Mouse (Mus musculus) G1E (cell line): ENCODE measurements around the gene Ttc28. TPM values are rescaled to one million over a fixed set of nuclear protein-coding genes. Genes with fewer than 3 reads are reported as not detected.

ENCODE experiments used
- ATAC-seq: 2 replicates; pipeline ENCODE4 v1.8.0; 2016; ENCODE audit warnings: mild to moderate bottlenecking; ENCODE audit not compliant: insufficient number of reproducible peaks, poor library complexity, low FRiP score, severe bottlenecking; ENCODE audit errors: extremely low read depth
- DNase-seq: peaks from one replicate; pipeline ENCODE4 v3.0.0; 2012; ENCODE audit warnings: low spot score
- H3K27me3 ChIP-seq: 2 replicates; pipeline ENCODE4 v1.6.1; 2012; ENCODE audit warnings: mild to moderate bottlenecking, low read length, inconsistent platforms; ENCODE audit not compliant: insufficient read depth
- H3K36me3 ChIP-seq: replicated peaks from 2 replicates; pipeline ENCODE3; 2012; ENCODE audit warnings: mild to moderate bottlenecking, inconsistent platforms
- H3K4me1 ChIP-seq: 2 replicates; pipeline ENCODE4 v1.6.1; 2012; ENCODE audit warnings: low read depth, low read length, inconsistent platforms, mixed read lengths; ENCODE audit not compliant: insufficient read depth
- H3K4me3 ChIP-seq: 2 replicates; pipeline ENCODE4 v1.5.1; 2012; ENCODE audit warnings: low read depth, mild to moderate bottlenecking, inconsistent platforms, low read length, moderate library complexity, mixed read lengths
- H3K9me3 ChIP-seq: replicated peaks from 2 replicates; pipeline ENCODE4 v1.6.1; 2012; ENCODE audit warnings: inconsistent platforms
- CTCF ChIP-seq: IDR thresholded peaks from 2 replicates; pipeline ENCODE4 v1.5.1; 2012; ENCODE audit warnings: low read depth, low read length, inconsistent platforms, mixed read lengths
- GATA1 ChIP-seq: IDR thresholded peaks from 2 replicates; pipeline ENCODE4 v1.6.1; 2012; ENCODE audit warnings: borderline replicate concordance, low read length, inconsistent platforms, mixed read lengths
- GATA2 ChIP-seq: IDR thresholded peaks from 2 replicates; pipeline ENCODE4 v1.6.1; 2012; ENCODE audit warnings: low read depth, low read length, inconsistent platforms, borderline replicate concordance
- POLR2AphosphoS5 ChIP-seq: IDR thresholded peaks from 2 replicates; pipeline ENCODE4 v1.6.1; 2012; ENCODE audit warnings: low read depth, low read length, inconsistent platforms; ENCODE audit not compliant: insufficient replicate concordance
- TAL1 ChIP-seq: conservative IDR thresholded peaks from 2 replicates; pipeline ENCODE4 v1.6.1; 2012; ENCODE audit warnings: low read depth, low read length, inconsistent platforms, mixed read lengths
- polyA plus RNA-seq: library from polyadenylated mRNA; stranded (reverse); fragments of >175 nt; gene quantifications from 2 replicates; pipeline ENCODE4 v1.2.3, GENCODE M21; 2012
- total RNA-seq, 2 experiments: library from RNA; stranded (forward) in 1 of 2; stranded (reverse) in 1 of 2; fragments of 200-1000 nt in 1 of 2; fragments of >200 nt in 1 of 2; fragmentation: Nextera tagmentation in 1 of 2; gene quantifications; 2 replicates each; pipeline ENCODE4 v1.2.3; 2014 to 2017

Gene Ttc28
- total and polyA plus RNA-seq, 3 experiments: 0.28 to 2.0 (median 0.55) TPM

- Histone ChIP-seq H3K36me3 (no peaks in the 10 kb centered on the region), H3K27me3 (peaks cover 2% of the 10 kb centered on the region; the same call in 1 of the 2 replicates), H3K4me1 (no peaks in the 10 kb centered on the region), H3K4me3 (no peak overlapping the region), H3K9me3 (no peaks in the 10 kb centered on the region)
- TF ChIP-seq CTCF (no peak), GATA2 (no peak), TAL1 (no peak), GATA1 (no peak), POLR2AphosphoS5 (no peak)
- ATAC-seq (no peak), DNase-seq (no peak)
Measured at GRCm38 (mm10) chr5:111046359-111046758, 166.8 kb downstream of the Ttc28 start.

GRCm38 (mm10) chr5:111046841-111047476 lies 167.4 kb downstream of the Ttc28 start:
- TF ChIP-seq GATA1: no peak
- no peak overlapping the region for H3K4me3 ChIP-seq
- H3K36me3 ChIP-seq: no peaks in the 10 kb centered on the region
- no peak for ATAC-seq
- H3K27me3 ChIP-seq: peaks cover 2% of the 10 kb centered on the region; the same call in 1 of the 2 replicates
- no peak for DNase-seq
- H3K9me3 ChIP-seq: no peaks in the 10 kb centered on the region
- no peaks in the 10 kb centered on the region for H3K4me1 ChIP-seq

GRCm38 (mm10) chr5:111048036-111048435 lies 168.4 kb downstream of the Ttc28 start:
- Histone ChIP-seq H3K4me1 (no peaks in the 10 kb centered on the region), H3K27me3 (peaks cover 2% of the 10 kb centered on the region; the same call in 1 of the 2 replicates), H3K4me3 (no peak overlapping the region), H3K9me3 (no peaks in the 10 kb centered on the region), H3K36me3 (no peaks in the 10 kb centered on the region)
- TF ChIP-seq TAL1 (no peak), GATA2 (no peak), CTCF (no peak), GATA1 (no peak), POLR2AphosphoS5 (no peak)
- no peak for ATAC-seq
- no peak for DNase-seq

GRCm38 (mm10) chr5:111049584-111049983 lies 170.0 kb downstream of the Ttc28 start:
- H3K36me3 ChIP-seq: no peaks in the 10 kb centered on the region
- ATAC-seq: no peak

GRCm38 (mm10) chr5:111050135-111050534 lies 170.5 kb downstream of the Ttc28 start:
- ATAC-seq: no peak
- no peaks in the 10 kb centered on the region for H3K9me3 ChIP-seq
- TF ChIP-seq GATA2 (no peak), TAL1 (no peak), CTCF (no peak), GATA1 (no peak), POLR2AphosphoS5 (no peak)

More at GRCm38 (mm10) chr5:111049584-111049983, 170.0 kb downstream of the Ttc28 start:
- no peak overlapping the region for H3K4me3 ChIP-seq
- H3K4me1 ChIP-seq: no peaks in the 10 kb centered on the region
- no peak for DNase-seq
- H3K27me3 ChIP-seq: peaks cover 2% of the 10 kb centered on the region; the same call in 1 of the 2 replicates
- no peaks in the 10 kb centered on the region for H3K9me3 ChIP-seq
- TF ChIP-seq POLR2AphosphoS5: no peak
- TF ChIP-seq TAL1: no peak
- TF ChIP-seq GATA2: no peak
- no peak for TF ChIP-seq GATA1
- no peak for TF ChIP-seq CTCF

GRCm38 (mm10) chr5:111054380-111054779 lies 174.8 kb downstream of the Ttc28 start:
- Histone ChIP-seq H3K27me3 (peaks cover 2% of the 10 kb centered on the region; the same call in 1 of the 2 replicates), H3K4me1 (no peaks in the 10 kb centered on the region), H3K36me3 (no peaks in the 10 kb centered on the region), H3K4me3 (no peak overlapping the region), H3K9me3 (no peaks in the 10 kb centered on the region)
- ATAC-seq: no peak
- TF ChIP-seq POLR2AphosphoS5 (no peak), CTCF (no peak), GATA1 (no peak), TAL1 (no peak), GATA2 (no peak)
- no peak for DNase-seq

More at GRCm38 (mm10) chr5:111050135-111050534, 170.5 kb downstream of the Ttc28 start:
- no peak for DNase-seq
- no peaks in the 10 kb centered on the region for H3K36me3 ChIP-seq
- H3K4me1 ChIP-seq: no peaks in the 10 kb centered on the region
- H3K4me3 ChIP-seq: no peak overlapping the region
- H3K27me3 ChIP-seq: peaks cover 2% of the 10 kb centered on the region; the same call in 1 of the 2 replicates

GRCm38 (mm10) chr5:111054848-111055428 lies 175.3 kb downstream of the Ttc28 start:
- TF ChIP-seq TAL1 (no peak), POLR2AphosphoS5 (no peak), CTCF (no peak), GATA2 (no peak), GATA1 (no peak)
- Histone ChIP-seq H3K4me3 (no peak overlapping the region), H3K4me1 (no peaks in the 10 kb centered on the region), H3K27me3 (peaks cover 2% of the 10 kb centered on the region; the same call in 1 of the 2 replicates), H3K9me3 (no peaks in the 10 kb centered on the region), H3K36me3 (no peaks in the 10 kb centered on the region)
- ATAC-seq: no peak
- no peak for DNase-seq
